Mouse (Mus musculus): ENCODE results near the gene Erc2. TPM values are rescaled to one million over a fixed set of nuclear protein-coding genes. Genes with fewer than 3 reads are reported as not detected.

Gene Erc2
- polyA plus RNA-seq, 1 experiment from 2014 or later = 13.1 TPM

DNA sequence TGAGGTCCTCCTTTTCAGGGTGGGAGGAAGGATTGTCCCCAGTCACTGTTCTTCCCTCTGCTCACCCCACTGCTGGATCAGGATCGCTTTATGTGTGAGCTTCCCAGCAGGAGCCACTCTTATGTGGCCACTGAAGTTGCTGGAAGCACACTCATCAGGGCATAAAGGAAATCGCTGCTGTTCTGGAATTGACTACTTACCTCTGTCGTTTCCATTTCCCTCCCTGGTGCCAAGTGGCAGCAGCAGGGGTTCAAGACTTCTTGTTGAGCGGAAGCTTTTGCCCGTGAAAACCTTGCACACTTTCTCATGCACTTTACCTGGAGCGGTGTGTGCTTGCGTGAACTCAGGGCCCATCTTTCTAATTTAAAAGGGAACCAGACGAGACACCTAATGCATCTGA, 652 bp upstream of the Erc2 start:
- H3K4me2 ChIP-seq (ENCODE audit: low read depth) = no peak overlapping the region; the same call in 1 of the 2 replicates

DNA sequence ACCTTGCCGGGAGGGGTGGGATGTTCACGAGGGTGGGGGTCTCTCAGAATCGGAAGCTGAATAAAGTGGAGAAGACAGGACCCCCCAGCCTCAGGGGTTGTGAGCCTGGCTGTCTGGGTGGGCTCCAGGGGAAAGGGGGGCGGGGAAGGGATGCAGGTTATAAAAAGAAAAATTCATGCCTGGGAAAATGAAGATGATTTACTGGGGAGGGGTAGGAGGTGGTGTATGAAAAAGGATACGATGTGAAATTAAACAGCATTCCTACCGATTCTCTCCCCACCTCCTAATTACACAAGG, 643 bp downstream of the Erc2 start:
- Histone ChIP-seq H3K4me3 (ENCODE audit: low read depth, low read length) (peak overlapping the region; percentile 65), H3K4me2 (ENCODE audit: low read depth) (peak overlapping the region; percentile 71), H3K4me1 (ENCODE audit: control insufficient read depth, insufficient read depth, low read length) (no peaks in the 10 kb centered on the region), H3K27me3 (ENCODE audit: control insufficient read depth, insufficient read depth, low read length) (no peaks in the 10 kb centered on the region), H3K9ac (ENCODE audit: low read length) (peak overlapping the region; percentile 73), H3K9me3 (ENCODE audit: control insufficient read depth, low read length) (no peaks in the 10 kb centered on the region), H3K36me3 (ENCODE audit: control insufficient read depth, insufficient read depth, low read length) (no peaks in the 10 kb centered on the region), H3K27ac (ENCODE audit: low read depth, low read length) (peak overlapping the region; percentile 58)
- ATAC-seq (ENCODE audit: insufficient read depth, low FRiP score, low TSS enrichment) = peak; percentile 32; the same call in 1 of the 2 replicates
- DNase-seq (ENCODE audit: low spot score) = no peak
- WGBS = under 1% methylated on average over 6 of the region's 6 CpGs

More for the DNA sequence above, 652 bp upstream of the Erc2 start:
- H3K4me1 ChIP-seq (ENCODE audit: control insufficient read depth, insufficient read depth, low read length) = no peaks in the 10 kb centered on the region
- no peaks in the 10 kb centered on the region for H3K9me3 ChIP-seq (ENCODE audit: control insufficient read depth, low read length)
- ATAC-seq (ENCODE audit: insufficient read depth, low FRiP score, low TSS enrichment) = no peak
- no peak overlapping the region for H3K27ac ChIP-seq (ENCODE audit: low read depth, low read length)
- peak; percentile 14 for DNase-seq (ENCODE audit: low spot score)
- no peaks in the 10 kb centered on the region for H3K36me3 ChIP-seq (ENCODE audit: control insufficient read depth, insufficient read depth, low read length)
- 41% methylated on average over 8 of the region's 8 CpGs for WGBS
- H3K4me3 ChIP-seq (ENCODE audit: low read depth, low read length) = no peak overlapping the region
- H3K9ac ChIP-seq (ENCODE audit: low read length) = no peak overlapping the region
- H3K27me3 ChIP-seq (ENCODE audit: control insufficient read depth, insufficient read depth, low read length) = no peaks in the 10 kb centered on the region

DNA sequence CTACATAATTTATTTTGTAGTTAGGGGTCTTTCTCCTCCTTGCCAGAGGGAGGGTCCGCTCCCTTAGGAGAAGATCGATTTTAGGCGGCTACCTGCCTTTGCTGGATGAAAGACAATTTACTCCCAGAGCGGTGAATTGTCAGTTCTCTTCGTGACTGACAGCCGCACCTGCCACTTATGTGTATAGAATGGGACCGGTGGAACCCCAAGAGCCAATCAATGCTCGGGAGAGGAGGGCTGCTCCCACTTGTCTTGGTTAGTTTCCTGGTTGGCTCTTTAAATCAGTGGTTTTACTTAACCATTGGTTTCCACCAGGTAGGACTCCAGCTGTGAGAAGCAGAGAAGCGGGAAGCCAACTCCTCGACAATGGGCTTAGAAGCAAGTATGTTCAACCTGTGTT, 1.1 kb downstream of the Erc2 start:
- no peak for ATAC-seq (ENCODE audit: insufficient read depth, low FRiP score, low TSS enrichment)
- H3K4me1 ChIP-seq (ENCODE audit: control insufficient read depth, insufficient read depth, low read length) = no peaks in the 10 kb centered on the region
- H3K27ac ChIP-seq (ENCODE audit: low read depth, low read length) = no peak overlapping the region
- peak; percentile 33 for DNase-seq (ENCODE audit: low spot score)
- no peaks in the 10 kb centered on the region for H3K36me3 ChIP-seq (ENCODE audit: control insufficient read depth, insufficient read depth, low read length)
- 4% methylated on average over 10 of the region's 10 CpGs for WGBS
- H3K9me3 ChIP-seq (ENCODE audit: control insufficient read depth, low read length) = no peaks in the 10 kb centered on the region
- peak overlapping the region; percentile 65 for H3K4me3 ChIP-seq (ENCODE audit: low read depth, low read length)
- H3K4me2 ChIP-seq (ENCODE audit: low read depth) = peak overlapping the region; percentile 71
- H3K9ac ChIP-seq (ENCODE audit: low read length) = no peak overlapping the region; the same call in 1 of the 2 replicates
- H3K27me3 ChIP-seq (ENCODE audit: control insufficient read depth, insufficient read depth, low read length) = no peaks in the 10 kb centered on the region

DNA sequence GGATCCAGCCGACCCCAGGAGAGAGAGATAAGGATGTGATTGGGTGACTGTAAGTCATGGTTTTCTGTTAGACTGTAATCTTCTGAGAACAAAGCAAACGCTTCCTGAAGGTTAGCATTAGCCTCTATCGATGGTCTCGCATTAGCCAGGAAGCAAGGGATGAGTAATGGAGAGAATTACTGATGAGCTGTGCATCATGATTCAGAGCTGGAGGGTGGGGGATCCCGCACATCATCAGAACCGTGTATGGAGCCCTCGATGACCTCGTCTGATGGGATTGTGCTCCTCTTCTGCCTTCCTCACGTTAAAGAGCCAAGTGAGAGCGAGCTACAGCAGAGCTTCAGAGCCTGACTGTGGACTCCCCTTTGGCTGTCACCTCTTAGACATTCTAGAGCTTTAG, 6.5 kb downstream of the Erc2 start:
- Histone ChIP-seq H3K27me3 (ENCODE audit: control insufficient read depth, insufficient read depth, low read length) (no peaks in the 10 kb centered on the region), H3K4me3 (ENCODE audit: low read depth, low read length) (no peak overlapping the region), H3K27ac (ENCODE audit: low read depth, low read length) (no peak overlapping the region), H3K4me1 (ENCODE audit: control insufficient read depth, insufficient read depth, low read length) (0 out of 2 replicates have a peak, but pooled peaks cover 3% of the 10 kb centered on the region), H3K9me3 (ENCODE audit: control insufficient read depth, low read length) (no peaks in the 10 kb centered on the region), H3K36me3 (ENCODE audit: control insufficient read depth, insufficient read depth, low read length) (no peaks in the 10 kb centered on the region), H3K9ac (ENCODE audit: low read length) (no peak overlapping the region), H3K4me2 (ENCODE audit: low read depth) (no peak overlapping the region)
- no peak for ATAC-seq (ENCODE audit: insufficient read depth, low FRiP score, low TSS enrichment)
- no peak for DNase-seq (ENCODE audit: low spot score)
- 76% methylated on average over 10 of the region's 10 CpGs for WGBS

DNA sequence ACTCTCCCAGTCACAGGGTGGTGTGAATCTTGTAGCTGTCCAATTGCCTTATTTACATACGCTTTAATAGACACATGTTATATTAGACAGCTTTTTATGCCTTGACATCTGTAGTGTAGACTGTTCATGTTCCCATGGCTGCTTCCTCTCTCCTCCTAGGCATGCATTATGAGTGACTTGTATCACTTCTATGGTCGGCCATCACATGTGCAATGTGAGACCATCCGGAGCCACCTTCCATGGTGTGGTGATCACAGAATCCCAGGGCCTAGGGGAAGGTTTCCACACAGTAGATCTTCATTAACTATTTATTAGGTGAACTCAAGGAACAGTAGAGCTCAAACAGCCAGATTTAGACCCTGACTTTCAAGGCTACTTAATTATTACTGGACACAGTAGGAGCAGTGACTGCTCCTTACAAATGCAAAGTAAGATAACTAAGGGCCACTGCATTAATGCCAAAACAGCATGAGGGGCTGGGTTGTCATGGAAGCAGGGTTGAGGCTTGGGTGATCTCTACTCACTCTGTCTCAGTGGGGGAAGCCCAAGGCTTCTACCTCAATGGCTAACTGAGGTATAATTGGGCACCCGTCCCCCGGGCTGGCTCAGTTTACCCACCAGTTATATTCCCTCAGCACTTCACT, 7.3 kb downstream of the Erc2 start:
- Histone ChIP-seq H3K4me3 (ENCODE audit: low read depth, low read length) (no peak overlapping the region), H3K4me2 (ENCODE audit: low read depth) (no peak overlapping the region), H3K9ac (ENCODE audit: low read length) (no peak overlapping the region), H3K4me1 (ENCODE audit: control insufficient read depth, insufficient read depth, low read length) (0 out of 2 replicates have a peak, but pooled peaks cover 3% of the 10 kb centered on the region), H3K27ac (ENCODE audit: low read depth, low read length) (no peak overlapping the region), H3K9me3 (ENCODE audit: control insufficient read depth, low read length) (no peaks in the 10 kb centered on the region), H3K36me3 (ENCODE audit: control insufficient read depth, insufficient read depth, low read length) (no peaks in the 10 kb centered on the region), H3K27me3 (ENCODE audit: control insufficient read depth, insufficient read depth, low read length) (no peaks in the 10 kb centered on the region)
- WGBS = 66% methylated on average over 5 of the region's 5 CpGs
- ATAC-seq (ENCODE audit: insufficient read depth, low FRiP score, low TSS enrichment) (peak; percentile 31; the same call in 1 of the 2 replicates), DNase-seq (ENCODE audit: low spot score) (peak; percentile 25)

DNA sequence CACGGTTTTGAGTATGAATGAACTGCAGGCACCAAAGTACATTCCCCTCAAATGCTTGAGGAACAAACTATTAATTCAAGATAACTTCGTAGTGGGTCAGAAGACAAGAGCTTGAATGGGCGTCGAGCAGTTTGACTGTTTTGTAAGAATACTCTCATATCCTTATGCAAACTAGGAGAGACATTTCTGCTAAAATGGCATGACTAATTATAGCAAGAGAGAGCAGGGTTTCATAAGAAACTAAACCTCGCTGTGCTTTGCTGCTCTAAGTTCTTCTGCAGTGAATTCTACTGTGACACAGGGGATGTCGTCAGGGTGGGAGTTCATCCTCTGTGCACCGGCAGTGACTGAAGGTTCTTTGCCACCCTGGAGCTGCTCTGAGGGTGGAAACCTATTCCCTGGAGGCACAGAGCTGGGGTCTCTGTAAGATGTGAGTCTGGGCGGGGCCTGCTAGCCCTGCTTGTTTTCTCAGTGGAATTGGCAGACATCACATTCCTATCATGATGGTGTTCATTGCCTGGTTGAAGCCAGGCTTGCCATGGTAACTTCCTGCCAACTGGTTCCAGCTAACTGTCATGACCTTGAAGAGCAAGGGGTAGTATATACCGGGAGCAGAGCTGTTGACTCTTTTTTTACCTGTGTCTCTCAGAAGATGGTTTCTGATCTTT, 8.9 kb downstream of the Erc2 start:
- no peak overlapping the region for H3K4me2 ChIP-seq (ENCODE audit: low read depth)

DNA sequence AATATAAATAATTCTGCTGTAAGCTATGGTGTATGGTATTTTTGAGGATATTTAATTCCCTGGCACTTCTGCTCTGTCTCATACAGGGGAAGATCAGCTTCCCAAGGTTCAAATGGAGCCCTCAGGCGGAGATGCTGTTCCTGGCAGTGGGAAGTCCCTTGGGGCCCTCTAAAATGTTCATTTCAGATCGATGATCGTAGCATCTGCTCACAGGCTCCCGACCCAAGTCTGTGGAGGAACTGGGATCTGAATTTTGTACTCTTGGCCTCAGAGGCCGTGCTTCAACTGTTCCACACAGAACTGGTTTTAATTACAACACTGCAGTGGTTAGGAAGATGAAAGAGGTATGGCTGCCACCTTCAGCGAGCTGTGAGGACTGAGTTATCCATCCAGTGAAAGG, 12.5 kb downstream of the Erc2 start:
- Histone ChIP-seq H3K4me2 (ENCODE audit: low read depth) (no peak overlapping the region), H3K27ac (ENCODE audit: low read depth, low read length) (no peak overlapping the region), H3K9ac (ENCODE audit: low read length) (no peak overlapping the region), H3K36me3 (ENCODE audit: control insufficient read depth, insufficient read depth, low read length) (no peaks in the 10 kb centered on the region), H3K4me3 (ENCODE audit: low read depth, low read length) (no peak overlapping the region), H3K9me3 (ENCODE audit: control insufficient read depth, low read length) (no peaks in the 10 kb centered on the region), H3K4me1 (ENCODE audit: control insufficient read depth, insufficient read depth, low read length) (0 out of 2 replicates have a peak, but pooled peaks cover under 1% of the 10 kb centered on the region), H3K27me3 (ENCODE audit: control insufficient read depth, insufficient read depth, low read length) (no peaks in the 10 kb centered on the region)
- ATAC-seq (ENCODE audit: insufficient read depth, low FRiP score, low TSS enrichment) (no peak), DNase-seq (ENCODE audit: low spot score) (no peak)
- WGBS = 69% methylated on average over 6 of the region's 6 CpGs

More for the DNA sequence above, 8.9 kb downstream of the Erc2 start:
- H3K9ac ChIP-seq (ENCODE audit: low read length) = no peak overlapping the region
- H3K4me1 ChIP-seq (ENCODE audit: control insufficient read depth, insufficient read depth, low read length) = 0 out of 2 replicates have a peak, but pooled peaks cover 3% of the 10 kb centered on the region
- no peaks in the 10 kb centered on the region for H3K36me3 ChIP-seq (ENCODE audit: control insufficient read depth, insufficient read depth, low read length)
- no peaks in the 10 kb centered on the region for H3K9me3 ChIP-seq (ENCODE audit: control insufficient read depth, low read length)
- no peak overlapping the region for H3K4me3 ChIP-seq (ENCODE audit: low read depth, low read length)
- H3K27ac ChIP-seq (ENCODE audit: low read depth, low read length) = no peak overlapping the region
- ATAC-seq (ENCODE audit: insufficient read depth, low FRiP score, low TSS enrichment) (no peak), DNase-seq (ENCODE audit: low spot score) (no peak)
- 83% methylated on average over 9 of the region's 9 CpGs for WGBS
- no peaks in the 10 kb centered on the region for H3K27me3 ChIP-seq (ENCODE audit: control insufficient read depth, insufficient read depth, low read length)

DNA sequence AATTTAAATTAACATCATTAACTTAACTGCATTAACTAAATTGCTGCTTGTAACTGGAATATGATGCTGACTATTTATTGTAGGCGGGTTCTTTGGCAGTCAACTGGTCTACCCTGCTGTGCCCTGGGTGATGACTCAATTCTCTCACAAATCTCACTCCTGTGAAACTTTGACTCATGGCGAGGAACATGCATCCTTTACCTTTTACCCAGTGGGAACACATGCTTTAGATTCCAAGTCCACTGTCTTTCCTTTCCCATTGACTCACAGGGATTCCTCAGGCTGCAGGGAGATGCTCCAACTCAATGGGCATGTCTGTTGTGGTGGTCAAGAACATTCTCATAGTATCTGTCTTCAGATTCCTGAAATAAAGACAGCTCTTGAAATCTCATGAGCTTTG, 14.3 kb downstream of the Erc2 start:
- H3K9me3 ChIP-seq (ENCODE audit: control insufficient read depth, low read length) = no peaks in the 10 kb centered on the region
- 90% methylated on average over 2 of the region's 2 CpGs for whole genome bisulfite sequencing
- no peak overlapping the region for H3K4me2 ChIP-seq (ENCODE audit: low read depth)
- no peak overlapping the region for H3K4me3 ChIP-seq (ENCODE audit: low read depth, low read length)
- ATAC-seq (ENCODE audit: insufficient read depth, low FRiP score, low TSS enrichment) = no peak
- H3K36me3 ChIP-seq (ENCODE audit: control insufficient read depth, insufficient read depth, low read length) = no peaks in the 10 kb centered on the region
- H3K4me1 ChIP-seq (ENCODE audit: control insufficient read depth, insufficient read depth, low read length) = no peaks in the 10 kb centered on the region
- H3K27ac ChIP-seq (ENCODE audit: low read depth, low read length) = no peak overlapping the region
- no peaks in the 10 kb centered on the region for H3K27me3 ChIP-seq (ENCODE audit: control insufficient read depth, insufficient read depth, low read length)
- H3K9ac ChIP-seq (ENCODE audit: low read length) = no peak overlapping the region
- DNase-seq (ENCODE audit: low spot score) = no peak

DNA sequence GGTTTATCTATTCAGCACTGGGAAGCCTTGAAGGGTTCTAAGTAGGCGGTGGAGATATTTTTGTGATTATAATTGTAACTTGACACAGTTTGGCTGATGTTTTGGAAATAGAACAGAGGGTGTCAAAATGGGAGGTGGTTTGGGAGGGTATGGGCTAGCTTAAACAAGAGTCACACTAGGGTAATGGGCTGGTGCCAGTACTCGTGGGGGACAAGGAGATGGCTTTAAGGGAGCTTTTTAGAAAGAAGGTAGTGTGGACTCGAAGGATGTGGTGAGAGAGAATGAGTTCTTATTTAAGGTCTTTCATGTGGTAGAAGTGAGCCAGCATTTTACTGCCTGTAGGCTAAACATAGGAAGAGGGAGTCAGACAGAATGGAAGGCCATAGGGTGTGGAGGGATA, 19.2 kb downstream of the Erc2 start:
- Histone ChIP-seq H3K27me3 (ENCODE audit: control insufficient read depth, insufficient read depth, low read length) (no peaks in the 10 kb centered on the region), H3K4me3 (ENCODE audit: low read depth, low read length) (no peak overlapping the region), H3K27ac (ENCODE audit: low read depth, low read length) (no peak overlapping the region), H3K36me3 (ENCODE audit: control insufficient read depth, insufficient read depth, low read length) (no peaks in the 10 kb centered on the region), H3K4me2 (ENCODE audit: low read depth) (no peak overlapping the region), H3K9ac (ENCODE audit: low read length) (no peak overlapping the region), H3K4me1 (ENCODE audit: control insufficient read depth, insufficient read depth, low read length) (no peaks in the 10 kb centered on the region), H3K9me3 (ENCODE audit: control insufficient read depth, low read length) (no peaks in the 10 kb centered on the region)
- WGBS = 90% methylated on average over 3 of the region's 3 CpGs
- ATAC-seq (ENCODE audit: insufficient read depth, low FRiP score, low TSS enrichment) = no peak
- DNase-seq (ENCODE audit: low spot score) = no peak
